Mouse (Mus musculus): ENCODE data around the gene Lap3. TPM values are rescaled to one million over a fixed set of nuclear protein-coding genes. Genes with fewer than 3 reads are reported as not detected.
A peak's percentile ranks its signal among the peaks of the same experiment; 100 is the strongest.

The Lap3 gene
- polyA plus RNA-seq (2017; shearing (Covaris generic)) = 10 to 100 TPM; 22.2 to 30.2 TPM

GRCm38 (mm10) chr5:45493191-45494092 lies at the start of gene Lap3:
TSS of gene Lap3 (plus strand) at chr5:45493374.
- ATAC-seq = peak; percentile 95

- no peak for ATAC-seq
Measured at GRCm38 (mm10) chr5:45444130-45444832, 48.9 kb upstream of the Lap3 start.

GRCm38 (mm10) chr5:45448676-45449075 lies 44.5 kb upstream of the Lap3 start:
- ATAC-seq = no peak

- ATAC-seq = no peak
Measured at GRCm38 (mm10) chr5:45449206-45449605, 44.0 kb upstream of the Lap3 start.

DNA sequence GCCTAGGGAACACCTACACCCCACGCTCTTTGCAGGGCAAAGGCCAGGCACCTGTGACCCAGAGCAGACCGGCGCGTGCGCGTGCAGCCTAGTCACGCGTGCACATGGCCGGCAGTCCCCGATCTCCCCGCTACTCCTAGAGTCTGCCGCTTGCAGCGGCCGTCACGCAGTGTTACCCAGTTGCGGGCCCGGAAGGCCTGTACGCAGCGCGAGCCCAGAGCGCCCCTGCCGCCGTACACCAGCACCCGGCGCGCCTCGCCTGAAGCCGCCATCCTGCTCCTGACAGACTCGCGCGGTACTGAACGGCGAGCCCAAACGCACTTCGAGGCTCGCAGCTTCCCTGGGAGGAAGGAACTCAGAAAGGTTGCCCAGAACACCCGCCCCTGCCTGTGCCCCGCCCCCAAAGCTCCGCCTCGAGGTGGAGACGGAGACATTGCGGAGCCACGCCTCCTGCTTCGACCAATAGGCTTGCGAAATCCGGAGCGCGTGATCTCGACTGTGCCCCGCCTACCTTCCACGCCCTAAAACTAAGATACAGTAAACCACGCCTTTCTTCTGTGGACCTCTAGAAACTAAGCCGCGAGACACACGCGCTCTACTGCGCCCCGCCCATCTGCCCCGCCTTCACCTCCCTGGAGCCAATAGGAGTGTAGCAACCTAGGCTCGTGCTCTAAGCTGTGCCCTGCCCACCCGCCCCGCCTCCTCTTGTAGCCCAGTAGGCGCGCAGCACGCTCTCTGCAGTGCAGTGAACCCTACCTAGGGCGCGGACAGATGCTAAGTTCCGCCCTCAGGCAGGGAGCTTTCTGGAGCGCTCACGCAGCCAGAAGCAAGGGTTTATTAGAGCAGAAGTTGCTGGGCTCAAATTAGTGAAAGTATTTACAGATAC lies 43.1 kb upstream of the Lap3 start, which contains the start of gene Qdpr:
Gene Qdpr, minus strand, starts transcription at position 406 of the 886 bp plus-strand sequence.
- ATAC-seq = peak; percentile 94

DNA sequence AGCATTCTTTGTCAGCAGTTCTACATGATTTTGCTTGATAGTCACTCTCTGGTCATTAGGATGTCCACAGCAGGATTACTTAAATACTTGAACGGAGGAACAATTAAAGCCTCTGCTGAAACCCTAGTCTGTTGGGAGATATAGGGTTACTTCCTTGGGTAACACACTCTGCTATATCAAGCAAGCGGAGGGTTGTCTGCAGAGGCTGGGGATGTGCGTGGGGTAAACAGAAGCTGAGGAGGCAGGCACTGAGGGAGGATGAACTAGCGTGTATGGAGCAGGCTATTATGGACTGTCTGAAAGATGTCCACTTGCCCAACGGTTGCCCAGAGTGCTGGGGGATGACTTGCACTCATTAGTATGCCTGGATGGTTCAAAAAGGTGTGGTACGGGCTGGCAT lies 39.7 kb upstream of the Lap3 start, which contains the start of gene Clrn2:
Gene Clrn2, plus strand, starts transcription at position 301 of the 400 bp plus-strand sequence.
- no peak for ATAC-seq

- ATAC-seq = no peak
Measured at GRCm38 (mm10) chr5:45454456-45454855, 38.7 kb upstream of the Lap3 start.

DNA sequence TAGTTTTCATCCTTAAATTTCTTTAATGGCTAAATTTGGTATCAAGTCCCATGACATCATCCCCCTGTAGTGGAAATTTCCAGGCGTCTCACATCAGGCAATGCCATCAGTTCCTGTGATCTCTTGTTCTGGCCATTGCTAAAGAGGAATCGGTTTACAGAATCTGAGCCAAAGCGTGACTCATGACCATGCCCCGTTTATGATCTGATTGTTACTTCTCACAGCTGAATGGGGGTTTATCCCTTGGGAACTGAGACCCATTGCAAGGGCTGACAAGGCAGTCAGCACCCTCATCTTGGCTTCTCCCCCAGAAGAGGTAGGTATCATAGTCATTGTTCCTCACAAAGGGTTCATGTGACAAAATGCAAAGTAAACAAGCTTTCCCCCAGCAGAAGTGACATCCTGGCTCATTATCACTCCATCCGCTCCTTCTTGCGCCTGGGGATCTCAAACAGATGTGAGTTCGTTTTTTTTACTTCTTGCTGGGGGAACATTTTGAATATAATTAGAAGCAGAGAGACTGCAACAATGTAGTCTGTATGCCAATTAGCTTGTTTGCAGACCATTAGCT lies 20.2 kb upstream of the Lap3 start:
- ATAC-seq = no peak

- ATAC-seq = no peak
Measured at GRCm38 (mm10) chr5:45473521-45473920, 19.7 kb upstream of the Lap3 start.

DNA sequence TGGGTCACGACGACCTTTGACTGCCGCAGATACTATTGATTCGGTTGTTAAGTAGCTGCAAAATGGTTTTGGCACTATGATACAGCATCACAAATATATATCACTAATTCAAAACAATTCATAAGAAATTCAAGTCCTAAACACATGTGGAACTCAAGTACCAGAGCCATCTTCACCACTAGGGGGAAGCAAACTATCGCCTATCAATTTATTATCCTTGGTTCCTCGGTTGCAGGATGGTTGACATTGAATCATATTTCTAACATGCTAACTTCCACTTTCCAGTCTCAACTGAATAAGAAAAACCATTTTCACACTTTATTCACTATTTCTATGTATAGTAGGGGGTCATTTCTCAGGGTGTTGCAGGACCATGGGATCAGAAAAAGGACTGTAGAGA lies 19.0 kb upstream of the Lap3 start:
- peak; percentile 88 for ATAC-seq

GRCm38 (mm10) chr5:45474758-45475157 lies 18.4 kb upstream of the Lap3 start:
- ATAC-seq = no peak

- ATAC-seq = no peak
Measured at GRCm38 (mm10) chr5:45475771-45476170, 17.4 kb upstream of the Lap3 start.

GRCm38 (mm10) chr5:45476288-45476687 lies 16.9 kb upstream of the Lap3 start:
- no peak for ATAC-seq

- ATAC-seq = no peak
Measured at GRCm38 (mm10) chr5:45477601-45478000, 15.6 kb upstream of the Lap3 start.

DNA sequence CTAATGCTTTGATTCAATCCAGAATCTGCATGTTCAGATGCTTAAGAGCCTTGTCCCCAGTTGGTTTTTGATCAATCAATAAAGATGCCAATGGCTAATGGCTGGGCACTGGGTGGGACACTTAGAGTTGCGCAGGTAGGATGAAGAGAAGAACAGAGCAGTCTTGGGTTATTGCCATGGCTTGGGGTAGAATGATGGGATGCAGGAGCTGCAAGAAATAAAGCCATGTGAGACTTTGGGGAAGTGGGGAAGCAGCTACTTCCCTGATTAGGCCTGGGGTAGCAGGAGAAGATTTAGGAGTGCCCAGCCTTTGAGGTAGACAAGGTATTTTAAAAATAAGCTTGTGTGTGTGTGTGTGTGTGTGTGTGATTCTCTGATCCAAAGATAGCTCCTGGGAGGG lies 13.1 kb upstream of the Lap3 start:
- ATAC-seq = no peak

GRCm38 (mm10) chr5:45481125-45481524 lies 12.0 kb upstream of the Lap3 start:
- no peak for ATAC-seq

DNA sequence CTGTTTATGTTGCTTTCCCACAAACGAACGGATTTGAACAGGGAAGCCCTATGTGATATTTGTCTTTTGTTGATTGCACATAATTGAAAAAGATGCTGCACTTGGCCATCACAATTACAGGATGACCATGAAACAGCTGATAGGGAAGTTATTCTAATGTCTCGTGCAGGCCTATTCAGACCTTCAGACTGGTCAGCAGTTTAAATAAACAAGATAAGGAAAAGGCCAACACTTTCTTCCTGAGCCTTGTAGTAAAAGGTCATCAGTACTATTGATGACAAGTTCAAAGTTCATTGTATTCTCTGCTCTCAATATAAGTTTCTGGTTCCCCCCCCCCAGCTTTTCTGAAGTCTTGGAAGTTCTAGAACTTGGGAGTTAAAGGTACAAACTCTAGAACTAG lies 10.6 kb upstream of the Lap3 start:
- ATAC-seq = no peak

DNA sequence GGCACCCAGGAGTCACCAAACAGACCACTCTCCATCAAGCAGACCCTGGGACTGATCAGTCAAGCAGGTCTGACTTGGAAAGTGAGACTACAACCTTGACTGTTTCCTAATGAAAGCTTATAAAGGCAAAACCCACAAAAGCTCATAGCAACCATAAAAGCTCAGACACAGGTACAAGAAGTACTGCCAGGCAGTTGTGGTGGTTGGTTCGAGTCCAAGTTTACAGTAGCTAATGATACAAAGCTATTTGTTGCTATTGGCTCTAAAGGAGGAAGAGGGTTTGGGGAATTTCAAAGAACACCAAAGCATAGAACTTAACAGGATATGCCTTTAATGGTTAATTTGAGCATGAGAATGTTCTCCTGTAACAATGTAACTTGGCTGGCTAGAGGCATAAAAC lies 9.5 kb upstream of the Lap3 start:
- no peak for ATAC-seq

DNA sequence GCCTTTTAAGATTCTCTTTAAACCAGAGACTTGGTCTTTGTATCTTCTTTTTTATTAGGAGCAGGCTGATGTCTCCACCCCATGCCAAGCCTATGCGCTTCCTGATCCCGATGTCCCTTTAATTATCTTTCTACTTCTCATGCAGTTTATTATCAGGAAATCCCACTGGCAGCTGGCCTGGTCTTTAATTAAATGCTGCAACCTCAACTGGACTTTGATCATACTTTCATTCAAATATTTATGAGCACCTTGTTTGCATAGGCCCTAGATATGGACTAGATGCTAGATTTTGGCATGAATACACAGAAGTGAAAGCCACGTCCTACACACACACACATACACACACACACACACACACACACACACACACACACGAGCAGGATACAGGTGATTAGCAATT lies 1.4 kb upstream of the Lap3 start:
- no peak for ATAC-seq

- ATAC-seq = no peak
Measured at GRCm38 (mm10) chr5:45494093-45494755, 1.1 kb downstream of the Lap3 start.

- ATAC-seq = no peak
Measured at GRCm38 (mm10) chr5:45495429-45495975, 2.3 kb downstream of the Lap3 start.
